Mouse (Mus musculus) ovary, adult 2 months (tissue): ENCODE data around the gene Taf1d. TPM values are rescaled to one million over a fixed set of nuclear protein-coding genes. Genes with fewer than 3 reads are reported as not detected.

ENCODE experiments used
- polyA plus RNA-seq: library from polyadenylated mRNA; depleted of rRNA; stranded (reverse); fragments of >200 nt; gene quantifications from 2 replicates; pipeline ENCODE4 v1.2.3, GENCODE M21; 2012; rRNA removed

The Taf1d gene
- 6.0 and 6.2 TPM in 2 replicates for polyA plus RNA-seq

GRCm38 (mm10) chr9:15305503-15306397 is at the start of gene Taf1d:
Gene Taf1d, plus strand, starts transcription at chr9:15306214.

GRCm38 (mm10) chr9:15279649-15280490 is 26.1 kb upstream of the Taf1d start, which contains the start of gene Med17:
Gene Med17, minus strand, starts transcription at chr9:15279931.

DNA sequence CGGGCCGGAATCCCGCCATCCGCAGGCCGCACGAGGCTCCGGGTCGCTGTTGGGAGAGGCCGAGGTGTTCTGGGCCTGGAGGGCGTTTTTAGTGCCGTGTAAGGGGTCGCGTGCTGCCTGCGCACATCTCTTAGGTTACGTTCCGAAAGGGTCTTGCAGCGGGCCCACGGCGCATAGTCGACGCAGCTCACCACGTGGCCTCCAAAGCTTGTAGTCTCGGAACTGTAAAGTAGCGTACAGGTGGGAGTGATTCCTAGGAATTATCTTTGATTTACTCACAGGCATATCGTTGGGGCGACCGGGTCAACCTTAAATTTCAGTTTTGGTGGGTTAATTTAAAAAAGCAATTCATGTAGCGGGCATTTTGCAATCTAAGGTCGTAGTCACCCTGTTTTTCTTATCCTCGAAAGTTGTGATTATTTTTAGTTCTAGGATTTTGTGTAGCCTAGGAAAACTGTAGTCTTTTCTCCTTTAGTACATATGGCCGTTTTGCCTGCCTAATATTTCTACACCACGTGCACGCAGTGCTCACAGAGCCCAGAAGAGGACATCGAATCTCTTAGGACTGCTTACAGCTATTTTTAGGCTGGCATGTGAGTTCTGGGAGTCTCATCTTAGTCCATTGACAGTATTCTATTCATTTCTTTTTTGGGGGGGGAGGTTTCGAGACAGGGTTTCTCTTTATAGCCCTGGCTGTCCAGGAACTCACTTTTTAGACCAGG is 545 bp downstream of the Taf1d start, which contains the start of gene 4931406C07Rik:
Gene 4931406C07Rik (minus strand): TSS at position 51 of the 722 bp plus-strand sequence.

GRCm38 (mm10) chr9:15357484-15358275 is 51.7 kb downstream of the Taf1d start, which contains the start of gene Cep295:
Gene Cep295, minus strand, starts transcription at chr9:15357788.

Other genes starting within 250 kb of the Taf1d start
- 0.36 and 0.50 TPM in 2 replicates for gene Hephl1, start 194.1 kb upstream of the Taf1d start, polyA plus RNA-seq
- gene Vstm5, start 67.2 kb upstream of the Taf1d start, polyA plus RNA-seq, result 3.1 and 3.3 TPM in 2 replicates
- 60.3 and 71.6 TPM in 2 replicates for gene Med17, start 26.3 kb upstream of the Taf1d start, polyA plus RNA-seq
- gene 4931406C07Rik, start 234 bp downstream of the Taf1d start, polyA plus RNA-seq, result 4.6 and 5.5 TPM in 2 replicates
- gene Cep295, start 51.6 kb downstream of the Taf1d start, polyA plus RNA-seq, result 2.3 and 3.3 TPM in 2 replicates
- gene Smco4, start 187.2 kb downstream of the Taf1d start, polyA plus RNA-seq, result 13.7 and 15.5 TPM in 2 replicates